Mouse (Mus musculus): Measurements from ENCODE around the gene Sirt2. TPM values are rescaled to one million over a fixed set of nuclear protein-coding genes. Genes with fewer than 3 reads are reported as not detected.

Sirt2 gene
- 282 and 298 TPM in 2 replicates for polyA plus RNA-seq (2012; rRNA removed)

DNA sequence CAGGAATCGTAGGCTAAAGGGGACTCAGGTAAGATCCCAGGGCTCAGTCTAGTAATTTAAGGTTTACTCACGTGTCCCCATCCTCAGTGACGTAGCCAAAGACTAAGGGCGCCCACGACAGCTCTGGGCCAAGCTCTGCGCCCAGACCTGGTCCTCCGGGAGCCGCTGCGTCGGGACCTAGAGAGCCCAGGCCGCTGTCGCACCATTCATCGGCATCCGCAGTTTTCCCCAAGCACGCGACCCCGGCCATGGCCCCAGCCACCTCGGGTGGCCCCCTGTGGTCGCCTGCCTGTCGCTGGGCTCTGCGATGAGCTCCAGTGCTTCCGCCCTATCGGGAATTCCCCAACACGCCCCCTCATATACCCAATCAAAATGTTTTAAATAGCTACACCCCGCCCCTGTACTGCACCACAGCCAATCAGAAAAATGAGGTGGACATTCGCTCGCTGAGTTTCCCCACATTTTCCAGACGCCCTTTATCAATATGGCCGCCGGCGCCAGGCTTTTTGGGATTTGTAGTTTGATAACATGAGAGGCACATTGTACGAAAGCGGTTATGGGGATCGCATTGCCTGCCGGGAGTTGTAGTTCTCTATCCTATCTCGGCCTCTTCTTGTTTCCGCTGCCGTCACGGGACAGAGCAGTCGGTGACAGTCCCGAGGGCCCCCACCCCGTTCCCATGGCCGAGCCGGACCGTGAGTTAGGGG is at the start of gene Sirt2:
Sirt2 (plus strand) TSS at position 563 of the 707 bp plus-strand sequence.
- Histone ChIP-seq H3K27me3 (ENCODE audit: control insufficient read depth, insufficient read depth, low read length) (no peaks in the 10 kb centered on the region), H3K4me3 (replicated peaks; ENCODE audit: insufficient read depth, low read depth, low read length) (peak within 1 kb of the TSS; percentile 60), H3K27ac (ENCODE audit: insufficient read depth, low read length) (no peak within 1 kb of the TSS), H3K4me1 (ENCODE audit: control insufficient read depth, insufficient read depth, low read length) (peaks cover 8% of the 10 kb centered on the region)
- DNase-seq = peak; percentile 98 to 99
- TF ChIP-seq CTCF (IDR thresholded peaks at IDR 0.05; ENCODE audit: borderline replicate concordance, insufficient read depth, low read depth, low read length) (no peak), POLR2A (IDR thresholded peaks at IDR 0.05; ENCODE audit: borderline replicate concordance, insufficient read depth, low read length) (peak; percentile 42; the same call in 1 of the 2 replicates)
- WGBS = under 1% methylated on average over 45 of the region's 45 CpGs

DNA sequence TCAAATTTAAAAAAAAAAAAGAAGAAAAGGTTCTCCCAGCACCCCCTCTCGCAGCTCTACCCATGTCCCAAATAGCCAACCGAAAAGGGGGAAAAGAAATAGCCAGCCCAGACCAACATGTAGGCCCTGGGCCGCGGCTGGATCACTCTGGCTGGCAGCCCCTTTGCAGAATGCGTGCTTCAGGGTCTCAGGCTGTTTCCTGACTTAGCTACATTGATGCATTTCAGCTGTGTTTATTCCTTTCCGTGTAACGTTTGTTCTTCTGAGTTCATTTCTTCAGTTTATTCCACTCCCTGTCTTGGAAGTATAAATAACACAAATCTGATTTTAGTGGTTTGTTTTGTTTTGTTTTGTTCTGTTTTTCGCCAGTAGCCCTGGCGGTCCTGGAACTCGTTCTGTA is 48.8 kb upstream of the Sirt2 start:
- TF ChIP-seq CTCF (IDR thresholded peaks at IDR 0.05; ENCODE audit: borderline replicate concordance, insufficient read depth, low read depth, low read length) (no peak), POLR2A (IDR thresholded peaks at IDR 0.05; ENCODE audit: borderline replicate concordance, insufficient read depth, low read length) (no peak)
- Histone ChIP-seq H3K4me1 (ENCODE audit: control insufficient read depth, insufficient read depth, low read length) (peaks cover 3% of the 10 kb centered on the region; the same call in 1 of the 2 replicates), H3K4me3 (replicated peaks; ENCODE audit: insufficient read depth, low read depth, low read length) (no peak overlapping the region), H3K27me3 (ENCODE audit: control insufficient read depth, insufficient read depth, low read length) (no peaks in the 10 kb centered on the region), H3K27ac (ENCODE audit: insufficient read depth, low read length) (no peak overlapping the region)
- 93% methylated on average over 10 of the region's 10 CpGs for WGBS
- DNase-seq = no peak

GRCm38 (mm10) chr7:28719159-28719558 is 47.4 kb upstream of the Sirt2 start:
- Histone ChIP-seq H3K4me3 (replicated peaks; ENCODE audit: insufficient read depth, low read depth, low read length) (no peak overlapping the region), H3K27ac (ENCODE audit: insufficient read depth, low read length) (no peak overlapping the region), H3K27me3 (ENCODE audit: control insufficient read depth, insufficient read depth, low read length) (no peaks in the 10 kb centered on the region), H3K4me1 (ENCODE audit: control insufficient read depth, insufficient read depth, low read length) (peaks cover 3% of the 10 kb centered on the region; the same call in 1 of the 2 replicates)
- no peak for DNase-seq
- 63% methylated on average over 4 of the region's 4 CpGs for WGBS
- TF ChIP-seq CTCF (IDR thresholded peaks at IDR 0.05; ENCODE audit: borderline replicate concordance, insufficient read depth, low read depth, low read length) (no peak), POLR2A (IDR thresholded peaks at IDR 0.05; ENCODE audit: borderline replicate concordance, insufficient read depth, low read length) (no peak)

DNA sequence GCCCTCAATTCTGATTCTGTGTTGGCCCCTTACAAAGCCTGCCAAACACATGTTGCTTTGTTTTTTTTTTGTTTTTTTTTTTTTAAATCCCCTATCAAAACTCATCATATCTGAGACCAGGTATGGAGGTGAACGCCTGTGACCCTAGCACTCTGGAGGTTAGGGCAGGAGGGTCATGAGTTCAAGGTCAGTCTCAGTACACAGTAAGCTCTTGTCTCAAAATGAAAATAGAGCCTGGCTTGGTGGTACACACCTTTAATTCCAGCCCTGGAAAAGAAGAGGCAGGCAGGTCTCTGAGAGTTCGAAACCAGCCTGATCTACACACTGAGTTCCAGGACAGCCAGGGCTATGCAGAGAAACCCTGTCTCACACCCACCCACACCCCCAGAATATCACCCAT is 46.9 kb upstream of the Sirt2 start:
- 87% methylated on average over 2 of the region's 2 CpGs for WGBS
- TF ChIP-seq CTCF (IDR thresholded peaks at IDR 0.05; ENCODE audit: borderline replicate concordance, insufficient read depth, low read depth, low read length) (no peak), POLR2A (IDR thresholded peaks at IDR 0.05; ENCODE audit: borderline replicate concordance, insufficient read depth, low read length) (no peak)
- Histone ChIP-seq H3K27me3 (ENCODE audit: control insufficient read depth, insufficient read depth, low read length) (no peaks in the 10 kb centered on the region), H3K27ac (ENCODE audit: insufficient read depth, low read length) (no peak overlapping the region), H3K4me1 (ENCODE audit: control insufficient read depth, insufficient read depth, low read length) (peaks cover 3% of the 10 kb centered on the region; the same call in 1 of the 2 replicates), H3K4me3 (replicated peaks; ENCODE audit: insufficient read depth, low read depth, low read length) (no peak overlapping the region)
- no peak for DNase-seq

GRCm38 (mm10) chr7:28720753-28721537 is 45.6 kb upstream of the Sirt2 start:
- H3K27me3 ChIP-seq (ENCODE audit: control insufficient read depth, insufficient read depth, low read length) = no peaks in the 10 kb centered on the region
- TF ChIP-seq CTCF (IDR thresholded peaks at IDR 0.05; ENCODE audit: borderline replicate concordance, insufficient read depth, low read depth, low read length) = no peak
- TF ChIP-seq POLR2A (IDR thresholded peaks at IDR 0.05; ENCODE audit: borderline replicate concordance, insufficient read depth, low read length) = no peak
- 49% methylated on average over 3 of the region's 3 CpGs for WGBS

DNA sequence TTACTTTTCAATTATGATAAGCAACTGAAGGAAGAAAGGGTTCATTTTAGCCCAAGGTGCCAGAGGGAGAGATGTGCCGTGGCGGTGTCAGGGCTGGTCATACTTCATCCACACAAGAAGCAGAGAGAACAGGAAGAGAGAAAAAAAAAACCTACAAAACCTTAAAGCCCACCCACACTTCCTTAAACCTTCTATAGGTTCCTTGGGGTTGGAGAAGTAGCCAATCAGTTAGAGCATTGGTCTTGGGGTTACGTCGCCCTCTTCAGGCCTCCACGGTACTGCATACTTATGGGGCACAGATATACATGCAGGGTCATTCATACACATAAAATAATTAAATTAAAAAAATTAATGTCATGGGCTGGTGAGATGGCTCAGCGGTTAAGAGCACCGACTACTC is 44.5 kb upstream of the Sirt2 start:
- TF ChIP-seq POLR2A (IDR thresholded peaks at IDR 0.05; ENCODE audit: borderline replicate concordance, insufficient read depth, low read length) (no peak), CTCF (IDR thresholded peaks at IDR 0.05; ENCODE audit: borderline replicate concordance, insufficient read depth, low read depth, low read length) (no peak)
- no peak overlapping the region for H3K4me3 ChIP-seq (replicated peaks; ENCODE audit: insufficient read depth, low read depth, low read length)
- H3K4me1 ChIP-seq (ENCODE audit: control insufficient read depth, insufficient read depth, low read length) = peaks cover 6% of the 10 kb centered on the region
- H3K27ac ChIP-seq (ENCODE audit: insufficient read depth, low read length) = no peak overlapping the region
- no peaks in the 10 kb centered on the region for H3K27me3 ChIP-seq (ENCODE audit: control insufficient read depth, insufficient read depth, low read length)
- DNase-seq = no peak
- WGBS = 94% methylated on average over 7 of the region's 7 CpGs

More at GRCm38 (mm10) chr7:28720753-28721537, 45.6 kb upstream of the Sirt2 start:
- H3K4me1 ChIP-seq (ENCODE audit: control insufficient read depth, insufficient read depth, low read length) = peaks cover 3% of the 10 kb centered on the region; the same call in 1 of the 2 replicates
- DNase-seq = no peak
- no peak overlapping the region for H3K27ac ChIP-seq (ENCODE audit: insufficient read depth, low read length)
- H3K4me3 ChIP-seq (replicated peaks; ENCODE audit: insufficient read depth, low read depth, low read length) = no peak overlapping the region

GRCm38 (mm10) chr7:28724613-28725012 is 41.9 kb upstream of the Sirt2 start:
- WGBS = 96% methylated on average over 2 of the region's 2 CpGs
- Histone ChIP-seq H3K27ac (ENCODE audit: insufficient read depth, low read length) (no peak overlapping the region), H3K4me1 (ENCODE audit: control insufficient read depth, insufficient read depth, low read length) (peaks cover 6% of the 10 kb centered on the region), H3K27me3 (ENCODE audit: control insufficient read depth, insufficient read depth, low read length) (no peaks in the 10 kb centered on the region), H3K4me3 (replicated peaks; ENCODE audit: insufficient read depth, low read depth, low read length) (no peak overlapping the region)
- DNase-seq = no peak
- no peak for TF ChIP-seq CTCF (IDR thresholded peaks at IDR 0.05; ENCODE audit: borderline replicate concordance, insufficient read depth, low read depth, low read length)
- TF ChIP-seq POLR2A (IDR thresholded peaks at IDR 0.05; ENCODE audit: borderline replicate concordance, insufficient read depth, low read length) = no peak

All from cerebellum, adult 2 months (tissue).